Mouse (Mus musculus) forebrain, embryonic 11.5 days (tissue): ENCODE data around the gene Hes5. TPM values are rescaled to one million over a fixed set of nuclear protein-coding genes. Genes with fewer than 3 reads are reported as not detected.
A peak's percentile ranks its signal among the peaks of the same experiment; 100 is the strongest.

Source experiments
- ATAC-seq: fragments of 200-750 bp; cut with Nextera tagmentation; replicated peaks from 2 replicates; pipeline ENCODE4 v1.8.0; 2017; ENCODE audit warnings: moderate TSS enrichment; ENCODE audit not compliant: low FRiP score
- DNase-seq: peaks from one replicate; pipeline ENCODE4 v3.0.0-alpha.2; 2017; ENCODE audit warnings: low spot score
- H3K27ac ChIP-seq: fragments of 300-500 bp; sonication (generic); 2 replicates; pipeline ENCODE4 v1.5.1; 2014; ENCODE audit warnings: low read depth, low read length
- H3K27me3 ChIP-seq: fragments of 300-500 bp; sonication (generic); 2 replicates; pipeline ENCODE4 v1.6.1; 2014; ENCODE audit warnings: mild to moderate bottlenecking, low read length, mixed read lengths; ENCODE audit not compliant: control insufficient read depth, insufficient read depth
- H3K36me3 ChIP-seq: fragments of 300-500 bp; sonication (generic); 2 replicates; pipeline ENCODE4 v1.6.1; 2014; ENCODE audit warnings: mild to moderate bottlenecking, low read length, moderate library complexity, mixed read lengths; ENCODE audit not compliant: control insufficient read depth, insufficient read depth
- H3K4me1 ChIP-seq: fragments of 300-500 bp; sonication (generic); replicated peaks from 2 replicates; pipeline ENCODE4 v1.6.1; 2014; ENCODE audit warnings: low read length, mixed read lengths; ENCODE audit not compliant: control insufficient read depth, insufficient read depth
- H3K4me2 ChIP-seq: fragments of 300-500 bp; sonication (generic); 2 replicates; pipeline ENCODE4 v1.6.1; 2014; ENCODE audit warnings: low read depth, mild to moderate bottlenecking, low read length, moderate library complexity, mixed read lengths; ENCODE audit not compliant: severe bottlenecking
- H3K4me3 ChIP-seq: fragments of 300-500 bp; sonication (generic); 2 replicates; pipeline ENCODE4 v1.5.1; 2014; ENCODE audit warnings: low read depth, low read length
- H3K9ac ChIP-seq: fragments of 300-500 bp; sonication (generic); 2 replicates; pipeline ENCODE4 v1.6.1; 2014; ENCODE audit warnings: low read length
- H3K9me3 ChIP-seq: fragments of 300-500 bp; sonication (generic); 2 replicates; pipeline ENCODE4 v1.6.1; 2016; ENCODE audit warnings: low read length, mixed read lengths; ENCODE audit not compliant: control insufficient read depth
- WGBS: fragments of 180-500 bp; shearing (Covaris S2); extraction: QIAGEN DNeasy Blood & Tissue Kit; methylation state at CpG from one replicate; pipeline ENCODE4 v1.1.7; 2014; 5-methylcytosine and 5-hydroxymethylcytosine counted together
- polyA plus RNA-seq: library from polyadenylated mRNA; unstranded; fragments of >200 nt; fragmentation: Nextera tagmentation; extraction: Ambion mirVana; gene quantifications from 2 replicates; pipeline ENCODE4 v1.2.1, GENCODE M21; 2014

The Hes5 gene
- polyA plus RNA-seq, 1 experiment from 2014 or later = 313 TPM

DNA sequence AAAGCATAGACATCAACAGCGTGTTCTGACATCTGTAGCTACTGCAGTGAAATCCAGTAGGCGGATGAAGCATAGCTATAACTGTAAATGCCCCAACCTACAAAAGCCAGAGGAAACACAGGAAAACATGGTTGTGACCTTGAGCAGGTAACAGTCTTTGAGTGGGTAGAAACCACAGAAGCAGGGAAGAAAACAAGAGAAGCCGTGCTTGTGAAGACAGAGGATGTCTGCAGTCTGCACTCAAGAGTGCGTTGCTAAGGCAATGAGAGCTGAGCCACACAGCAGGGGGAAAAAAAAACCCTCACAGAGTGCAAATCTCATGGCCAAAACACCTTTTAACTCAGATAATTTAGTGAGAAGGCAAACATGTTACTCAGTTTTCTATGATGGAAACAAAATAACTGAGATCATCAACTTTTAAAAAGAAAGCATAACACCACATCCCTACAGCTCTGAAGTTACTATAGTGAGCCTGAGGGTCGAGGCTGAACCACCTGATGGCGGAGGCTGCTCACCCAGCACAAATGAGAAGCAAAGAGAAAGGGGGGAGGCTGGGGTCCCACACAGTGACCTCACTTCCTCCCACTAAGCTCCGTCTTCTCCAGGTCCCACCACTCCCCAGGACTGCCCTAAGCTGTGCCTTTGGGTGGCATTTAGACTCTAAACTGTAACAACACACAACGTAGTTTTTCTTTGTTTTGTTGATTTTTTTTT is 24.0 kb upstream of the Hes5 start:
- Histone ChIP-seq H3K27me3 (no peaks in the 10 kb centered on the region), H3K9ac (no peak overlapping the region), H3K4me2 (no peak overlapping the region), H3K4me1 (0 out of 2 replicates have a peak, but pooled peaks cover 2% of the 10 kb centered on the region), H3K4me3 (no peak overlapping the region), H3K9me3 (no peaks in the 10 kb centered on the region), H3K27ac (no peak overlapping the region), H3K36me3 (no peaks in the 10 kb centered on the region)
- DNase-seq (no peak), ATAC-seq (no peak)
- 48% methylated on average over 8 of the region's 8 CpGs for WGBS

DNA sequence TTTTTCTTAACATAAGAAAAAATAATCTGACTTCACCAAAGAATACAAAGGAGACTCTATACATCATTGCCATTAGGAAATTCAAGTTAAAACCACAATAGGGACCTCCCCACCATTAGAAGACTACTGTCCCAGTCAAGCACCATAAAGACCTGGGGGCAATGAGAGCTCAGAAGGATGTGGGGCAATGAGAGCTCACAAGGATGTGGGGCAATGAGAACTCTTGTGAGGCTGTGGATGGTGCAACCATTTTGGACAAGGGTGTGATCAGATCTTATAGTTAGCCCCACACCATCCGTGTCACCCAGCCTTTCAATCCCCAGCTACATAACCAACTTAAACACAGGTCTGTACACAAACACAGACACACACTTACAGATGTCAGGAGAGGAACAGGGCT is 23.0 kb upstream of the Hes5 start:
- DNase-seq (no peak), ATAC-seq (no peak)
- 89% methylated on average over 1 of the region's 1 CpGs for WGBS
- Histone ChIP-seq H3K9ac (no peak overlapping the region), H3K4me1 (0 out of 2 replicates have a peak, but pooled peaks cover 2% of the 10 kb centered on the region), H3K4me2 (no peak overlapping the region), H3K4me3 (no peak overlapping the region), H3K27me3 (no peaks in the 10 kb centered on the region), H3K36me3 (no peaks in the 10 kb centered on the region), H3K27ac (no peak overlapping the region), H3K9me3 (no peaks in the 10 kb centered on the region)

DNA sequence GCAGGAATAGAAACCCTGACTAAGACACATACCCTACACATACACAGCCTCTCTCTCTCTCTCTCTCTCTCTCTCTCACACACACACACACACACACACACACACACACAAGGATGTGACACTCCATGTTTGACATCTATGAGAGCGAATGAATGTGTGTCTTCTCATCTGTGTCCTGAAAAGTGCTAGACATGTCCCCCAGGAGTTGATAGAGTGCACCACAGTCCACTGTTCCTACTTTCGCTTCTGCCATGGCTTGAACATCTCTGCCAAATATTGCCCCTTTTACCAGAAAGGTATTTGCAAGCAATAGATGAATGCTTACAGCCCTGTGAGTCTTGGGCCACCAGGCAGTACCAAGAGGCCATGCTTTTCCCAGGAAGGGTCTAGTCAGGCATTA is 20.6 kb upstream of the Hes5 start:
- 86% methylated on average over 2 of the region's 2 CpGs for WGBS
- H3K36me3 ChIP-seq = no peaks in the 10 kb centered on the region
- no peak overlapping the region for H3K27ac ChIP-seq
- no peaks in the 10 kb centered on the region for H3K9me3 ChIP-seq
- no peak for DNase-seq
- H3K27me3 ChIP-seq = no peaks in the 10 kb centered on the region
- no peak overlapping the region for H3K4me3 ChIP-seq
- ATAC-seq = no peak
- H3K4me2 ChIP-seq = no peak overlapping the region
- H3K9ac ChIP-seq = no peak overlapping the region
- peaks cover 3% of the 10 kb centered on the region for H3K4me1 ChIP-seq

DNA sequence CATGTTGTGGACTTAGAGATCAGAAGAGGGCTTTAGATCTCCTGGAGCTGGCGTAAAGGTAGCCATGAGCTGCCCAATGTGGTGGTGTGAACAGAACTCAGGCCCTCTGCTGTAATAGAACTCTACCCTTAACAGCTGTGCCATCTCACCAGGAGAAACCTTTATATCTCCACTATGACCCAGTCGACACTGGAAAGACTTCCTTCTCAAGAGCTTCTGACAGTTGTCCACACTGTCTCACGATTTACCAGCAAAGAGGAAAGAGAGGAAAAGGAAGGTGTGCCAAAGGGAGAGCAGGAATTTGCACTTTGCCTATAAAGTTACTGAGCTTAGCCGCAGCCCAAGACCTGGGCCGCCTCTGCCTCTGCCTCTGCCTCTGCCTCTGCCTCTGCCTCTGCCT is 18.9 kb upstream of the Hes5 start:
- no peaks in the 10 kb centered on the region for H3K9me3 ChIP-seq
- H3K4me2 ChIP-seq = no peak overlapping the region
- peaks cover 14% of the 10 kb centered on the region for H3K4me1 ChIP-seq
- no peaks in the 10 kb centered on the region for H3K27me3 ChIP-seq
- H3K4me3 ChIP-seq = no peak overlapping the region
- H3K9ac ChIP-seq = no peak overlapping the region
- no peak overlapping the region for H3K27ac ChIP-seq
- WGBS = 96% methylated on average over 5 of the region's 5 CpGs
- DNase-seq = no peak
- no peaks in the 10 kb centered on the region for H3K36me3 ChIP-seq
- no peak for ATAC-seq

DNA sequence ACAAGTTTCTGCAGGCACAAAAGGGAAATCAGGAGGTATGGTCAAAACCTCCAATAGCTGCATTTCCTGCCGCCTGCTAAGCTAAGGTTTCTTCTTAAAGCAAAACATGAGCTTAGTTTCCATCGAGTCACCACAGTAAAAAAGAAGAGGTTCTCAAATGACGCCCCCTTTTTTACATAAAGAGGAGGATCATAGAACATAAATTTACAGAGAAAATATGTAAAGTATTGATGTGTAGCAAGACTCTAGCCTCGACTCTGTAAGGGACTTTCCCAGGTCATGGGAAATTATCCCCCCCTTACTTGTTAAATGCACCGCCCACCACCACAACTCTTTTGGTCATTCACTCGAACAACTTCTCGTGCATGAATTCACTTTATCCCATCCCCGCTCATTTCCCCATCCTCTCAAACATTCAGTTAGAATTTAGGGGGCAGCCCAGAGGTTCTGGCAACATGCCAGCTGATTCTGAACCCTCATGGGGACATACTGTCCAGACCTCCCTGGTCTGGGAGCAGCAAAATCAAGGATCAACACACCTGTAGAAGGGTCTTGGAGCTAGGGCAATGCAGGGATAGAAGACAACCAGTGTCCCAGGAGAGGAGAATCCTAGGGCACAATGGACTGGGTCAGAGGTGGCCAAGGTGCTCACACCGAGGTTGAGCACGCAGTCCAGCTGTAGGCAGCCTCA is 17.9 kb upstream of the Hes5 start:
- Histone ChIP-seq H3K4me2 (no peak overlapping the region), H3K27ac (no peak overlapping the region), H3K4me1 (peaks cover 16% of the 10 kb centered on the region), H3K4me3 (no peak overlapping the region), H3K36me3 (no peaks in the 10 kb centered on the region), H3K27me3 (no peaks in the 10 kb centered on the region), H3K9me3 (no peaks in the 10 kb centered on the region), H3K9ac (no peak overlapping the region)
- WGBS = 90% methylated on average over 10 of the region's 10 CpGs
- ATAC-seq (no peak), DNase-seq (no peak)

DNA sequence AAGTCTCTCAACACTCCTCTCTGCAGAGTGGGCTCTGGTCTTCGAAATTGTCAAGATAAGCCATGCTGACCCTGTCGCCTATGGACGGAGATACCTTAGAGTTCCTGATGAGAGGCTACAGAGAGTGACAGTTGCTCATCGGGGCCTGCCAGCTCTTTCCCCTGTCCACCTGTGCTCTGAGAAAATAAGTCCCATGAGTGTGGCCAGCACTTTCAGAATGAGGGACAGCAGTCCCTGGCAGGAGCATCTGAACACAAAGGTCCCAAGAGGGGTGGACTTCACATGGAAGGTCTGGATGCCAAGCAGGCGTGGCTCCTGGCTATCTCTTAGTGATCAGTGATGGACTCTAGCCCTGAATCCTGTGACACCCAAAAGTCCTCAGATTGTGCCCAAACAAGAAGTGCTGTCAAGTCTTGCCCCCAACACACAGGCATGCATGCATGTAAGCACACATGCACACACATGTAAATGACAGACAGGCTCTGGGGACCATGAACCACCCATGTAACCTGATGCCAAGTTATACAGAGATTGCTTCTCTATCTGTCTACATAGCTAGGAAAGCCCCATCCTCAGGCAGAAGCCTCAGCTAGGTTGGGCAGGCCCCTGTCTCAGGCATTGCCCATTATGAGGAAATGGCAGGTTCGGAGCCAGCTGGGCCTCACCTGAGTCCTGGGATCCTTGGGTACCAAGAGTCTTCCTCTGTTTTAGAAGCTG is 17.2 kb upstream of the Hes5 start:
- H3K9ac ChIP-seq = no peak overlapping the region
- no peaks in the 10 kb centered on the region for H3K36me3 ChIP-seq
- H3K4me3 ChIP-seq = no peak overlapping the region
- 91% methylated on average over 6 of the region's 6 CpGs for WGBS
- H3K4me1 ChIP-seq = peaks cover 21% of the 10 kb centered on the region
- no peaks in the 10 kb centered on the region for H3K27me3 ChIP-seq
- no peak overlapping the region for H3K4me2 ChIP-seq
- no peak for ATAC-seq
- no peak overlapping the region for H3K27ac ChIP-seq
- no peaks in the 10 kb centered on the region for H3K9me3 ChIP-seq
- no peak for DNase-seq

DNA sequence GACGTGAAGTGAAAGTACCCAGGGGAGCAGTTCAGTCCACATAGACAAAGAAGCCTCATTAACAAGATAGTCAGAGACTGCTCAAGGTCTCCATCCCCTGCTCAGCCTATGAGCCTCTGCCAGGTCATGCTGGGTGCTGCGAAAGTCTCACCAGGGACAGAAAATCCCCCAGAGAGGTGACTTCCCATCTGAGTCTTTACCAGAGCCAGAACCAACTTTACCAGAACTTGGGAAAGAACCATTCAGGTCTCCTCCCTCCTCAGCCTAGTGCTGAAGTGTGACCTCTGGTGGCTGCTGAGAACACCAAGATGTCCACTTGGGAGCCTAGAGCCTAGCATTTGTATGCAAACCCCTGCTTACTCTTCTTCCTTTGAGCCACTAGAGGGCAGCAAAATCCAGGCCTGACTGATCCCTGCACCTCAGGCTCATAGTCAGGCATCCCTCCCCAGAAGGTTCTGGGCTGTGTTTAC is 16.6 kb upstream of the Hes5 start:
- no peak overlapping the region for H3K4me2 ChIP-seq
- peak; percentile 80 for DNase-seq
- H3K4me1 ChIP-seq = peaks cover 28% of the 10 kb centered on the region
- no peaks in the 10 kb centered on the region for H3K9me3 ChIP-seq
- H3K36me3 ChIP-seq = no peaks in the 10 kb centered on the region
- 14% methylated on average over 2 of the region's 2 CpGs for WGBS
- no peak overlapping the region for H3K9ac ChIP-seq
- no peak overlapping the region for H3K27ac ChIP-seq
- no peaks in the 10 kb centered on the region for H3K27me3 ChIP-seq
- ATAC-seq = peak; percentile 67
- no peak overlapping the region for H3K4me3 ChIP-seq

DNA sequence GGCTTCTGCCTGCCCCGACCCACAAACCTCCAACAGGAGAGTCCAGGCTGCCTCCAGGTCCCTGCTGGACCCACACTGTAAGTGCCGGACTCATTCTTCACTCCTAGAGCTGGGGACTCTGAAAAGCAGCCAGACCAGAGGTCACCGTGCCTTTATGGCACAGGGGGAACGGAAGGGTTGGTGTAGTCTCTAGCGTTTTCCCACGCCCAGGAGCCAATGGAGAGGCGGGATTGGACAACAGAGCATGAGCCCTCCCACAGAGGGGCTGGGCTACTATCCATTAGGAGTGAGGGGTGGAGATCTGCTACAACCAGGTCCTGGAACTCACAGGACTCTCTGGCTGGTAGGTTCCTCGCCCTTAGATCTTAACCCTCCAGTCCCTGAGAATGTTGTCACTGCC is 14.4 kb upstream of the Hes5 start:
- Histone ChIP-seq H3K27ac (peak overlapping the region; percentile 42; the same call in 1 of the 2 replicates), H3K4me2 (peak overlapping the region; percentile 47), H3K4me1 (peaks cover 36% of the 10 kb centered on the region), H3K9me3 (no peaks in the 10 kb centered on the region), H3K36me3 (no peaks in the 10 kb centered on the region), H3K27me3 (peaks cover 2% of the 10 kb centered on the region; the same call in 1 of the 2 replicates), H3K9ac (peak overlapping the region; percentile 46; the same call in 1 of the 2 replicates), H3K4me3 (peak overlapping the region; percentile 25)
- peak; percentile 84 for DNase-seq
- ATAC-seq = peak; percentile 74
- WGBS = 3% methylated on average over 8 of the region's 8 CpGs
